Mouse (Mus musculus) neutrophil, adult 5-6 weeks (primary cell): ENCODE measurements at regions not wholly inside any gene's neighbourhood (a gene's known extent, or its start where the extent isn't known, plus 50 kb on each side); places are given as distances from the start of the nearest gene placed in this dataset.

ENCODE experiments used
- ATAC-seq: fragments of 151-379, 151-347 bp; 2 replicates; pipeline ENCODE4 v1.8.0; 2017; ENCODE audit warnings: mild to moderate bottlenecking, moderate TSS enrichment; ENCODE audit not compliant: insufficient number of reproducible peaks, poor library complexity, low FRiP score, severe bottlenecking; ENCODE audit errors: extremely low read depth

GRCm38 (mm10) chr16:78057549-78057948 is 243.7 kb upstream of the Cxadr start:
- ATAC-seq = no peak

- ATAC-seq = no peak
These were observed 249.2 kb upstream of the Cxadr start for GRCm38 (mm10) chr16:78052133-78052532.

DNA sequence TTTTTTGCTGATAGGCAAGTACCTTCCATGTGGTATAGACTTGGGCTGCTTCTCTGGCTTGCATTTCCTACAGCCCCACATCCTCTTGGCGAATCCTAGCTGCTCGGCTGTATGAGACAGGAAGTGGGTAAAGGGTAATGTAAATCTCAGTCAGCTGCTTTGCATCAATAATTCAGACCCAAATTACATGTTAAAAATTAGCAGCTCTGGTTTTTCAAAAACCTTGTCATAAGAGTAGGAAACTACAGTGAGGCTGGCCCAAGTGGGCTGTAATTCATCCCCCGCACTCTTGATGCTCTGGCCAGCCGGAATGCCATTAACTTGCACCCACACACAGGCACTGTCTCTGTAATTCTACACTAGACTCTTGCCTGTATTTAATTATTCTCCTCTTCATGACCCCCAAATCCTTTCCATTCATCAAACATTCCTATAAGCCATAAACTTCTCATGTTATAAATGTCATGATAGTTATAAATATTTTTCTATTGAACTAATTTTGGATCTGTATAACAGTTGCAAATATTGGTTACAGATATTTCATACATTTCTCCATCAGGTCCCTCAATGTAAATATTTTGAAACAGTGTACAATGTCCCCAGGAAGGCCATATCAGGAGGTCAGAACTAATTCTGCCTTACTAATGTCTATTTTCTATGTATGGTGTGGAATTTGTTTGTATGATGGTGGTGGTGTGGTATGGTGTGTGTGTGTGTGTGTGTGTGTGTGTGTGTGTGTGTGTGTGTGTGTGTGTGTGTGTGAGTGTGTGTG is 261.0 kb upstream of the Cxadr start:
- ATAC-seq = no peak

DNA sequence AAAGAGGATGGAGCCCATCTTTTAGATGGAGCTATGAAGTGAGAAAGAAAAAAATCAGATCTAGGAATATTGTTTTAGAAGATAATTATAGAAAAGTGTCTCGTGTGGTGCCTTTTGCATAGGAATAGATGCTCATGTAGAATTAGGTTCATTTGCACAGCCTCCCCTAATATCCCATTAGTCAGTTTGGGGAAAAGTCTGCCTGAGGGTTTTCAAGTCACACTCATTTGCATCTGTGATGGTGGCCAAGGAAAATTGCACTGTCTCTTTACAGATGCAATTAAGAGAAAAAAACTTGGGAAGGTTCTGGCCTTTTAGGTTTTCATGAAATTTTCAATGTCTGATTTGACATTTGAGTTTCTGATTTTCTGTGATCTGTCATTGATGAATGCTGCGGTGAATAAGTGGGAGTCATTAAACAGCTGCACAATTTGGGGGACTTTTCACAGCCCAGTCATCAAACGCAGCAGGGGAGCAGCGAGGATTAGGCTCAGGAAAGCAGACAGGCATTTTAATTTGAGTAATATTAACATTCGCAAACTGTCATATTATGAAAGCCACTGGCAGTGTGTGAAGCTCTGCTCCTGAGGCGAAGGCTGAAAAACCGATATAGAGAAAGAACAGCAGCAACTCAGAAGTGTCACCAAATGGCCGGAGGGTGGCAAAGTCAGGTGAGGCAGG is 281.5 kb upstream of the Cxadr start:
- ATAC-seq = no peak

GRCm38 (mm10) chr16:78015401-78015800 is 285.9 kb upstream of the Cxadr start:
- no peak for ATAC-seq

- no peak for ATAC-seq
These were observed 288.1 kb upstream of the Cxadr start for GRCm38 (mm10) chr16:78013049-78013819.

DNA sequence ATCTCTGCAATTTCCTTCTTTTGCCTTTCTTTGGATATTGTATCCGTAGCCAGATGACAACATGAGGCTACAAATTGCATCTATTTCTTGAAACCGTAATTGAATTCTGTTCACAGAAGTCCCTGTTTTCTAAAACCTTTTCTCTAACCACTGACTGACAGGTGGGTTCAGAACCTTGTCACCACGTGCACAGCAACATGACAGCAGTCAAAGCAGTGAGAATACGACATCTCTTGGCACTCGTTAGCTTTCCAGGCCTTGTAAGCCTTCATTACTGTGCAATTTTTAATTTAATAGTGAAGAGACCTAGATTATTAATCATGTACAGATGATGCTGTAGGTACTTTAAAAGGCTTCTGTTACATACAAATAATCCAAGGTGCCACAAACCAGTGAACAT is 297.3 kb upstream of the Cxadr start:
- ATAC-seq = no peak

- ATAC-seq = no peak
These were observed 308.3 kb upstream of the Cxadr start for GRCm38 (mm10) chr16:77992986-77993385.

DNA sequence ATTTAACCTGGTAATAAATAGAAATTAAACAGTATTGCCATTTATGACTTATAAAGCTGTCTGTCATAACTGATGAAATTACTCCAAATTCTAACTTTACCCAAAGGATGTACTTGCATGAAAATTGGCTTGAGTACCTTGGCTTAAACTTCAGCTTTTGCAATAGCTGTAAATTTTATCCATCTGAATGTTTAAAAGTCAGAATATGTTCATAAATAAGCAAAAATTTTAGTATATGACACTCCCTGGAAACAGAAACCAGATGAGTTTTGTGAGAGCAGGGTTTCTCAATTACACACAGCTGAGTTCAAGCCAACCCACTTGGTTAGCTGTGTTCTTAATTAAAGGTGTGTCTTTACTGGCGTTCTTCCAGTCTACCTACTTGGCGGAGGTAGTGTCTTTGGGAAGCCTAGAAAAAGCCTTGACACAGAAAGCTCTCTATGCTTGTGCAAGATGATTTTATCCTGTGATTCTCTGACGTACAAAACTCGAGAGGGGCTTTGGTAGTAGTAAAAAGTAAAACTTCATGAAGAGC is 311.4 kb upstream of the Cxadr start:
- no peak for ATAC-seq

GRCm38 (mm10) chr16:77989139-77989538 is 312.1 kb upstream of the Cxadr start:
- ATAC-seq = no peak

DNA sequence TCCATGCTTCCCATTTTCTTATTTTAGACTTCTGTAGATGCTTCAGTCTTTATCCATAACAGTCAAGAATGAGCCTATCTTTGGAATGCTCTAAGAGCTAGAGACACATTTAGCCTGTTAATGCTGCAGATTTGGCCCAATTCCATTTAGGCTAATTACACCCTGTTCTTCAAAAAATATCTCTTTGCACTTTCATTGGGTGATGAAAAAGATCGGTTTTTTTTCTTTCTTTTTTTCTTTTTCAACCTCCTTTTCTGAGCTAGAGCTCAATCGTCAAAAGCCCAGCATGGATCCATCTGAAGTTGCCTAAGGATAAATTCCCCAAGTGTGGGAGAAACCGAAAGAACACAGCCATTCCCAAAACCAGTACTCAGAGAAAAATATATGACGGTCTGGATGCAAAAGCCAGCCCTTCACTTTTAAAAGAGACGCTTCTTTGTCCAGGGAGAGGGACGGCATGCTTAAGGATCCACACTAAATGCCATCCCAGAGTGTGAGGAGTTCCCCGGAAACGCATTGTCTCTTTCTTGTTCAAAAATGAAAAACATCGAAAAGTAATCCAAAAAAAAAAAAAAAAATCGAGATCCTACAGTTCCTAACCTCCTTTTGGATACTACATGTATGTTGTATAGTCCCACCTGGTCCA is 314.3 kb upstream of the Cxadr start:
- no peak for ATAC-seq

- no peak for ATAC-seq
These were observed 346.9 kb upstream of the Gm11146 start for GRCm38 (mm10) chr16:77948785-77949184.

DNA sequence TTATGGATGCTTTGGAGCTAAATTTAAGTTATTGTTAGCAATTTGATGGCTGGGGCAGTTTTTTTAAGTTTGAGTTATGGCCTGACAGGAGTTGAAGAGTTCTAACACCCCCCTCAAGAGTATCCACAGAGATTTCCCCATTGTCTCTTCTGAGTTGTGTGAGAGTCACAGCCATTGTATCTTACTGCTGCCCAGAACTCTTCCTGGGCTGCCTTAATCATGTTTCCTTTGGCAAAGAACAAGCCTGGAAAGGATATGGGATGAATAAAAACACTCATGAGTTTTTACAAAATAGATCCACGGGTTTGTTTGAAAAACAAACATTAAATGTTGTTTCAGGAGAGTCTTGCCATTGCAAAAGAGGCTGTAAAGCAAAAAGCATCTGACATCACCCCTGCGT is 343.5 kb upstream of the Gm11146 start:
- no peak for ATAC-seq

DNA sequence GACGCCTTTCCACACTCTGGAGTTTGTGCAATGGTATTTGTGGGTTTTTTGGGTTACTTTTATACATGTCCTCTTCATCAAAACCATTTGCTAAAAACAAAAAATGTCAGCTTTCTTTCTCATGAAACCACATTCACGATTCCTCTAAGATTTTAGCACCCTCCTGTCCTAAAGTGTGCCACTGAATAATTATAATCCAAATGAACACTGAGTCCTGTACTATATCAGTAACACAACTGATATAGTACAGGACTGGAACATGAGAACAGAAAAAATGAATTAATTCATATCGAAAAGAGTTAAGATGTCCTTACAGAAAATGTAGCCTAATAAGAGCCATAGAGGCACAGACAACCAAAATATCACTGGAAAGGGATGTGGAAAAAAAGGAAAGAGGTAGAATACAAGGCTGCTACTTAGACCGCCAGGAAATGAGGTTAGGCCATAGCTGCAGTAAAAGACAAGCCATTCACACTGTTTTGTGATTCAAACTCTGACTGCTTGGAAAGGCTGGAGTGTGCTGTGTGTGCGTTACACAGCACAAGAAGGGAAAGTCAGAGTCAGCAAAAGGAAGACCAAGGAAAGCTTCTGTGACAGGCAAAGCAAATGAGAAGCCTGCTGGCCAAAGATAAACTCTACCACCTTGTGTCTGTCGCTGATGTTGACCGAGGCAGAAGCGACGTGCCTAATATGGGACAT is 329.3 kb upstream of the Gm11146 start:
- no peak for ATAC-seq

DNA sequence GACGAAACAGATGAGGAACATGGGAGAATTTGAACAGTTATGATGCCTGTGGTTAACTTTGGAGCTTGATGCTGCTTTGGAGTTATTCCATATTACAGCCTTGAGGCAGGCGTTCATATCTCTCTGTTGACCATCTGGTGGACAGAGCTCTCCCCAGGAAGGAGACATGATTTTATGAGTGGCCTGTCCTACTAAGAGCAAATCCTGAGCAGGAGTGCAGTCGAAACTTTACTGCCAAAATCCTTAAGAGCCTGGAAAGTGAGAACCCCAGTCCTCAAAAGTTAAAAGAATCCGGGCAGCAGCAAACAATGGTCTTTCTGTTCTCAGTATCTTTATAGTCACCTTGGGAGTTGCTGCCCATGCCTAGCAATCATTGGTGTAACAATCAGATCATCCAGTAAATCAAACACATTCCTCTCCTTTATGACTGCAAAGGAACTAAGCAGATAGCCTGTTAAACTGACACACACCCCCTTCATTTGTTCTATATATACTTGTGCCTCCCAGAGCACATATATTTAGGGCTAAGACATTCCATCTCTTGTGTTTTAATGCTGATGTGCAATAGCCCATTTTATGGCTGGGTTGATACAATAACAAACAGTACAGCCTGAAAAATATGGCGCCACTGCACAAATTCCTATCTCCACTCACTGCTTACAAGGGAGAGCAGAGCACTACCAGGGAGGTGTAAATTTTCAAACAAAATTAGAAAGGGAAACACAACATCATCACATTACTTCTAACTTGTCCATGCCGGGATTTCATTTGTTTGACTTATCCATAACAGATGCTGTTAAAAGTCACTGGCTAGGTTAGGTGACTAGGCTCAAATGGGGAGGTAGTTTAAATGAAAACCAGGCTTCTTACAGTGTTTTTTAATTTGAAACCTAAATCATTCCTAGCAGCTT is 312.5 kb upstream of the Gm11146 start:
- no peak for ATAC-seq

- no peak for ATAC-seq
These were observed 292.4 kb upstream of the Gm11146 start for GRCm38 (mm10) chr16:77894247-77894646.

DNA sequence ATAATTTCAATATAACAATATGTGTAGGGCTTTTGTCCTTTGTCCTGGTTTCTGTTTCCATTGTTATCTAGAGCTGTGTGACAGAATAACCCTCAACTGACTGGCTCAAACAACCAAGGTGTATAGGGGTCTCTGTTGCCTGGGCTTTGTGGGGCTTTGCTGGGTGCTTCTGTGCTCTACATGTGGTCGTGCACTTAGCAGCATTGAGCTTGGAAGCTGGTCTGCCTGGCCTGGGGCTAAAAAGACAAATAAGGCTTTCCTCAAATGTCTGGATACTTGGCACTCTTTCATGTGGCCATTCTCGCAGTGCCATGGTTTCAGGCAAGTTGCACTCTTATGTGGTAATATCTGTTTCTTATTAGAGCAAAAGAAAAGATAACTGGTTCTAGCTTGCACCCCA is 291.8 kb upstream of the Gm11146 start:
- ATAC-seq = no peak

GRCm38 (mm10) chr16:77892731-77893130 is 290.8 kb upstream of the Gm11146 start:
- no peak for ATAC-seq
